Mouse (Mus musculus) hindbrain, embryonic 11.5 days (tissue): ENCODE data around the gene Tatdn2. TPM values are rescaled to one million over a fixed set of nuclear protein-coding genes. Genes with fewer than 3 reads are reported as not detected.

Experiments
- ATAC-seq: fragments of 200-750 bp; cut with Nextera tagmentation; 2 replicates; pipeline ENCODE4 v1.8.0; 2017; ENCODE audit warnings: mild to moderate bottlenecking, moderate TSS enrichment, moderate library complexity; ENCODE audit not compliant: low FRiP score
- DNase-seq: peaks from one replicate; pipeline ENCODE4 v3.0.0-alpha.2; 2015; ENCODE audit warnings: low spot score
- H3K27ac ChIP-seq: fragments of 300-500 bp; sonication (generic); 2 replicates; pipeline ENCODE4 v1.5.1; 2014; ENCODE audit warnings: mild to moderate bottlenecking, low read depth, low read length
- H3K27me3 ChIP-seq: fragments of 300-500 bp; sonication (generic); 2 replicates; pipeline ENCODE4 v1.6.1; 2014; ENCODE audit warnings: mild to moderate bottlenecking, low read length, moderate library complexity, mixed read lengths; ENCODE audit not compliant: control insufficient read depth, insufficient read depth
- H3K36me3 ChIP-seq: fragments of 300-500 bp; sonication (generic); 2 replicates; pipeline ENCODE4 v1.6.1; 2014; ENCODE audit warnings: mild to moderate bottlenecking, low read length, moderate library complexity, mixed read lengths; ENCODE audit not compliant: control insufficient read depth, insufficient read depth
- H3K4me1 ChIP-seq: fragments of 300-500 bp; sonication (generic); replicated peaks from 2 replicates; pipeline ENCODE4 v1.6.1; 2014; ENCODE audit warnings: low read length, mixed read lengths; ENCODE audit not compliant: control insufficient read depth, insufficient read depth
- H3K4me2 ChIP-seq: fragments of 300-500 bp; sonication (generic); replicated peaks from 2 replicates; pipeline ENCODE4 v1.6.1; 2014; ENCODE audit warnings: mild to moderate bottlenecking, low read depth, low read length
- H3K4me3 ChIP-seq: fragments of 300-500 bp; sonication (generic); 2 replicates; pipeline ENCODE4 v1.5.1; 2014; ENCODE audit warnings: low read depth, low read length
- H3K9ac ChIP-seq: fragments of 300-500 bp; sonication (generic); 2 replicates; pipeline ENCODE4 v1.6.1; 2014; ENCODE audit warnings: low read depth, low read length
- H3K9me3 ChIP-seq: fragments of 300-500 bp; sonication (generic); 2 replicates; pipeline ENCODE4 v1.6.1; 2016; ENCODE audit warnings: low read length; ENCODE audit not compliant: control insufficient read depth
- WGBS: fragments of 180-500 bp; shearing (Covaris S2); extraction: QIAGEN DNeasy Blood & Tissue Kit; methylation state at CpG from one replicate; pipeline ENCODE4 v1.1.7; 2014; 5-methylcytosine and 5-hydroxymethylcytosine counted together
- polyA plus RNA-seq: library from polyadenylated mRNA; unstranded; fragments of >200 nt; fragmentation: Nextera tagmentation; extraction: Ambion mirVana; gene quantifications from 2 replicates; pipeline ENCODE4 v1.2.1, GENCODE M21; 2014

The Tatdn2 gene
- polyA plus RNA-seq, 1 experiment from 2014 or later = 1.1 TPM

- no peak overlapping the region for H3K9ac ChIP-seq
- no peaks in the 10 kb centered on the region for H3K36me3 ChIP-seq
- no peaks in the 10 kb centered on the region for H3K27me3 ChIP-seq
- 77% methylated on average over 14 of the region's 14 CpGs for WGBS
- DNase-seq (no peak), ATAC-seq (no peak)
- H3K9me3 ChIP-seq = no peaks in the 10 kb centered on the region
- no peak overlapping the region for H3K4me3 ChIP-seq
- no peaks in the 10 kb centered on the region for H3K4me1 ChIP-seq
- H3K4me2 ChIP-seq = no peak overlapping the region
- H3K27ac ChIP-seq = no peak overlapping the region
Observed at GRCm38 (mm10) chr6:113678246-113679012, 18.4 kb upstream of the Tatdn2 start.

DNA sequence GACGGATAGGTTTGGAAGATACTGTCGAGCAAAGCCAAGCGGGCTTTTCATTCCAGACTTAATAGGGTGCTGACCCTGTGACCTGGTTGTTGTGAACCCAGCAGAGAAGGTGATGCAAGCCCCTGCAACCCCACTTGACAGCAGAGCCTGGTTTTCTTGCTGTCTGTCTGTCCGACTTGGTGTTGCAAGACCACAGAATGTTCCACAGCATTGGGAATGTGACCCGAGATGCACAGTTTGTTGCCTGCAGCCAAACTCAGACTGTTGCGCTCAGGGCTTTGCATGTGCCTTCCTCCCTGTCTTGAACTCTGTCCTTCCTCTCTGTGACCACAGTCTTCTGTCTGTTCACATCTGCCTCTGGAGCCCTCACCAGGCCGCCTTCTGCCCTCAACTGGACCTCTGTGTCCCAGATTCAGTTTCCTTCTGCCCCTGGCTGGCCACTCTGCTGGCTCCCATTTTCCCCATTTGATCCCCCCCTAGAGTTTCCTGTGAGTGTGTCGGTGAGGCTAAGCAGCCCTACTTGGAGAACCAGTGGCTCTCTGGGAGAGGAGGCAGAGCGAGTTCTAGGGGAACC is 16.8 kb upstream of the Tatdn2 start:
- DNase-seq (no peak), ATAC-seq (no peak)
- H3K36me3 ChIP-seq = no peaks in the 10 kb centered on the region
- no peaks in the 10 kb centered on the region for H3K27me3 ChIP-seq
- no peaks in the 10 kb centered on the region for H3K9me3 ChIP-seq
- 84% methylated on average over 9 of the region's 9 CpGs for WGBS
- H3K27ac ChIP-seq = no peak overlapping the region
- H3K4me3 ChIP-seq = no peak overlapping the region
- H3K9ac ChIP-seq = no peak overlapping the region
- H3K4me2 ChIP-seq = no peak overlapping the region
- no peaks in the 10 kb centered on the region for H3K4me1 ChIP-seq

DNA sequence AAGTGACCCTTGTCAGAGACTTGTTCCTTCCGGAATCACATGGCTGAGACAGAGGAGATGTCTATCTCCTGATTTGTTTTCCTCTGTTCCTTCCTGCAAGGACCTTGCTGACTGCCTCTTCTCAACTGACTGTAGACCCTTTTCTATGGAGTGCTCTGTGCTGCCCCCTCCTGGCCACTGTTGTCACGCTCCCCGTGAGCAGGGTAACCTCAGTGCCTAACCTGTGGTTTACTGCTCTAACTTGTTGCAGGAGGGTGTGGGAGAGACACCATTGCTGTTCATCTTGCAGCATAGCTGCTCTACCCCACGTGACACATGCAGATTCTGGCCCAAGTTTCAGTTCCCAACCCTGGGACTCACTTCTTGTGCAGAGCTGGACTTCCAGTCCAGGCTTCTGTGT is 15.6 kb upstream of the Tatdn2 start:
- no peak overlapping the region for H3K4me3 ChIP-seq
- H3K27ac ChIP-seq = no peak overlapping the region
- DNase-seq (peak; percentile 86), ATAC-seq (no peak)
- no peaks in the 10 kb centered on the region for H3K4me1 ChIP-seq
- H3K9me3 ChIP-seq = no peaks in the 10 kb centered on the region
- no peak overlapping the region for H3K4me2 ChIP-seq
- no peaks in the 10 kb centered on the region for H3K27me3 ChIP-seq
- no peak overlapping the region for H3K9ac ChIP-seq
- 24% methylated on average over 4 of the region's 4 CpGs for WGBS
- no peaks in the 10 kb centered on the region for H3K36me3 ChIP-seq

GRCm38 (mm10) chr6:113683081-113683825 is 13.6 kb upstream of the Tatdn2 start:
- no peak overlapping the region for H3K4me3 ChIP-seq
- no peak for DNase-seq
- no peaks in the 10 kb centered on the region for H3K36me3 ChIP-seq
- H3K9me3 ChIP-seq = no peaks in the 10 kb centered on the region
- H3K27me3 ChIP-seq = no peaks in the 10 kb centered on the region
- H3K4me2 ChIP-seq = no peak overlapping the region
- H3K27ac ChIP-seq = no peak overlapping the region
- WGBS = 85% methylated on average over 9 of the region's 10 CpGs
- H3K4me1 ChIP-seq = no peaks in the 10 kb centered on the region
- no peak overlapping the region for H3K9ac ChIP-seq
- no peak for ATAC-seq

- peaks cover 7% of the 10 kb centered on the region for H3K4me1 ChIP-seq
- no peak overlapping the region for H3K4me3 ChIP-seq
- H3K27me3 ChIP-seq = no peaks in the 10 kb centered on the region
- ATAC-seq = no peak
- DNase-seq = no peak
- no peak overlapping the region for H3K4me2 ChIP-seq
- no peak overlapping the region for H3K27ac ChIP-seq
- no peak overlapping the region for H3K9ac ChIP-seq
- WGBS = 43% methylated on average over 8 of the region's 8 CpGs
- no peaks in the 10 kb centered on the region for H3K36me3 ChIP-seq
- H3K9me3 ChIP-seq = no peaks in the 10 kb centered on the region
Observed at GRCm38 (mm10) chr6:113686551-113687125, 10.2 kb upstream of the Tatdn2 start.

DNA sequence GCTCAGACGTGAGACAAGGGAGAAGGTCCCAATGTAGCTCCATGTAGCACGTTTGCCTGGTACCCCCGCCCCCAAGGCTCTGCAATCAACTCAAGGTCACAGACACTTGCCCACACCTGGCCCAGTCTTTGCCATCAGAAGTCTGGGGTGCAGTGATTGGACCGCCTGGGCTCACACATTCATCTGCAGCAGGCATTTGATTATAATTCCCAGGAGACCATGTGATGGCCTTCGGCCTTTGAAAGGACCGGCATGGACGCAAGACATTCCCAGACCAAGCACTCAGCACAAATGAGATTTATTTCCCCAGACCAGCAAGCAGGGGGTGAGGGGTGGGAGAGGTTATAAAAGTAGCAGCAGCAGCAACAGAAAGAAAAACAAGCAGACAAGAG is 6.8 kb upstream of the Tatdn2 start:
- no peak overlapping the region for H3K9ac ChIP-seq
- ATAC-seq = peak; percentile 69
- H3K36me3 ChIP-seq = no peaks in the 10 kb centered on the region
- peaks cover 7% of the 10 kb centered on the region for H3K4me1 ChIP-seq
- H3K27ac ChIP-seq = peak overlapping the region; percentile 5
- H3K9me3 ChIP-seq = no peaks in the 10 kb centered on the region
- H3K4me2 ChIP-seq = no peak overlapping the region
- H3K4me3 ChIP-seq = no peak overlapping the region
- H3K27me3 ChIP-seq = no peaks in the 10 kb centered on the region
- 19% methylated on average over 7 of the region's 7 CpGs for WGBS
- peak; percentile 35 for DNase-seq

DNA sequence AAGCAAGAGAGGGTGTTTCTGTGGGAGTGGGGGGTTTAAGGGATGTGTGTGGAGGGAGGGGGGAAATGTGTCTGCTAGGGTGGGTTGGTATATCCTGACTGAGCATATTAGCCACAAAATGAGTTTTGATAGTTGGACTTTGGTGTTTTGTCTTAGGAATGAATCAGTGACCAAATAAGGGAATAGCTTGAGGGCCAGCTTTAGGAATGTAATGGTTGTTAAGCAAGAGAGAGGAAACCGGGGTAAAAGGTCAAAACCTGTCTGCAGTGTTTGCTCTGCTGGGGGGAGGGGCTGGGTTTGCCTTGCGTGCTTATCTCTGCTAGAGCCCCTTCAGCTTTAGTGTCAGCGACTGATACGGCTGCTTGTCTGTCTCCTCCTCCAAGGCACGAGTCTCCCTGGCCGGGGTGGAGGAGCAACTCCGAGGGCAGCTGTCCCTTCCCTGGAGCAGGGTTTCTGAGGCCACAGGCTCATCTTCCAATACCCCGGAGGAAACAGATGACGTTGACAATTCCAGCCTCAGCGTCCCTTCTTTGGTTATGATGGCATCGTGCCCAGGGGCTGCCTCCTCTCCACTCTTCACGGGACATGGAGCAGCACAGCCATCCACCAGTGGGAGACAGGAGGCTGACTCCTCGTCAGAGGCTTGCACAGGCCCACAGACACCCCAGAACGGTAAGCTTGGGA is 6.3 kb upstream of the Tatdn2 start:
- no peak overlapping the region for H3K4me3 ChIP-seq
- no peaks in the 10 kb centered on the region for H3K36me3 ChIP-seq
- H3K4me1 ChIP-seq = peaks cover 7% of the 10 kb centered on the region
- no peaks in the 10 kb centered on the region for H3K9me3 ChIP-seq
- no peak overlapping the region for H3K9ac ChIP-seq
- H3K27ac ChIP-seq = peak overlapping the region; percentile 70
- no peaks in the 10 kb centered on the region for H3K27me3 ChIP-seq
- ATAC-seq (peak; percentile 80), DNase-seq (peak; percentile 63)
- 13% methylated on average over 14 of the region's 14 CpGs for WGBS
- H3K4me2 ChIP-seq = peak overlapping the region; percentile 12; the same call in 1 of the 2 replicates

DNA sequence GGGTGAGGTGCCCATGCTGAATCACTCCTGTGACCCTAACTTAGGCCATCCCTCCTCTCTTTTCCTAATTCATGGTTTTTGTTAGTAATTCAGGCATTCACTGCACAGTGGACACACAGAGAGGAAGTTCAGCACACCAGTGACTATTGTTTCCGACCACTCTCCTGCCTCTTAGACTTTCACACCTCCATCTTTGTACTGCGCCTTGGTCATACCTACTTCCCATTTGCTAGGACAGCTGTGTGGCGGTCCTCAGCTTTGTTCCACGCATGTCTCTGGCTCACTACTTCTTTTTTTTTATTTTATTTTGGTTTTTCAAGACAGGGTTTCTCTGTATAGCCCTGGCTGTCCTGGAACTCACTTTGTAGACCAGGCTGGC is 5.8 kb upstream of the Tatdn2 start:
- DNase-seq (no peak), ATAC-seq (no peak)
- no peaks in the 10 kb centered on the region for H3K9me3 ChIP-seq
- H3K27me3 ChIP-seq = no peaks in the 10 kb centered on the region
- H3K9ac ChIP-seq = no peak overlapping the region
- H3K4me1 ChIP-seq = peaks cover 7% of the 10 kb centered on the region
- peak overlapping the region; percentile 70; the same call in 1 of the 2 replicates for H3K27ac ChIP-seq
- H3K4me3 ChIP-seq = no peak overlapping the region
- peak overlapping the region; percentile 12; the same call in 1 of the 2 replicates for H3K4me2 ChIP-seq
- no peaks in the 10 kb centered on the region for H3K36me3 ChIP-seq
- 90% methylated on average over 4 of the region's 4 CpGs for WGBS
